Mouse (Mus musculus) ES-Bruce4 (cell line): Measurements from ENCODE around the gene Draxin.

Source experiments
- CTCF ChIP-seq: IDR thresholded peaks from one replicate; pipeline ENCODE4 v1.8.1; 2011; ENCODE audit warnings: low read depth, low read length
- POLR2A ChIP-seq: IDR thresholded peaks from one replicate; pipeline ENCODE4 v1.8.1; 2011; ENCODE audit warnings: low read length; ENCODE audit not compliant: insufficient read depth

DNA sequence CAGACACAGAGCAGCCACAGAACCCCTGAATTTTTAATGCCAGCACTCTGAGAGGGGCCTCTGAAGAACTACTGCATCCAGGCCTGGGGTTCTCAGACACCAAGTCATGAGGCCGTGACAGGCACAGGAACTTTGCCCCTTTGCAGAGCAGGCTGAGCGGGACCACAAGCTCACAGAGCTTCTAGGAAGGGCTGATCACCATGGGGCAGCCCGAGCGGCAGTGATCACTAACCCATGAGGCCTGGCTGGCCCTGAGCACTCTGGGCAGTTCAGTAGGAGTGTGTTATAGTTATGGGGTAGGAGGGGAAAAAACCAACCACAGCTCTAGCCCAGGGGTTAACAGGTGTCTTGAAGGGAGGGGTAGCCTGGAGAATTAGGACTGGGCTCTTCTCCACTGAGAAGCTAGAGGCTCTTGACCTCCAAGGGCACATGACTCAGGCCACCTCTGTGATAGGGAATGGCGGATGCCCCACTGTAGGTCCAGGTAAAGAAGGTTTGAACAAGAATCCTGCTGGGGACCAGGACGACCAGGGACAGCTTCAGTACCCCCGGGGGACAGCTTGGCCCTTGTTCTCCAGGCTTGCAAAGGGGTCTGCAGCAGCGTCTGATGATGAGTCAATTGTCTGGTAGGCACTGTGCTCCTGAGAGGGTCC is 50.4 kb downstream of the Draxin start:
- TF ChIP-seq CTCF (no peak), POLR2A (no peak)
